Mouse (Mus musculus) CH12.LX (cell line): ENCODE results near the gene Cbfa2t2.

Experiments used
- CHD1 ChIP-seq: IDR thresholded peaks from 2 replicates; pipeline ENCODE4 v1.6.1; 2012; ENCODE audit warnings: low read depth, low read length, improper control_type of control experiment, inconsistent platforms
- CTCF ChIP-seq, 2 experiments: IDR thresholded peaks in 1 of 2; conservative IDR thresholded peaks in 1 of 2; 2 replicates each; pipeline ENCODE4 v1.5.1; 2011 to 2012; ENCODE audit warnings: low read depth in 2 of 2, low read length in 2 of 2, improper control_type of control experiment in 1 of 2, inconsistent platforms in 1 of 2, mild to moderate bottlenecking in 1 of 2, moderate library complexity in 1 of 2
- EP300 ChIP-seq: IDR thresholded peaks from 2 replicates; pipeline ENCODE4 v1.6.1; 2011; ENCODE audit warnings: low read length, improper control_type of control experiment
- JUND ChIP-seq: conservative IDR thresholded peaks from 2 replicates; pipeline ENCODE4 v1.6.1; 2011; ENCODE audit warnings: low read depth, low read length, improper control_type of control experiment
- MAZ ChIP-seq: IDR thresholded peaks from 2 replicates; pipeline ENCODE4 v1.6.1; 2012; ENCODE audit warnings: low read depth, mild to moderate bottlenecking, inconsistent platforms, low read length, improper control_type of control experiment, moderate library complexity
- MXI1 ChIP-seq: IDR thresholded peaks from 2 replicates; pipeline ENCODE4 v1.6.1; 2011; ENCODE audit warnings: mild to moderate bottlenecking, low read depth, low read length, improper control_type of control experiment
- NRF1 ChIP-seq: IDR thresholded peaks from 2 replicates; pipeline ENCODE4 v1.6.1; 2014; ENCODE audit warnings: low read depth, mild to moderate bottlenecking, inconsistent platforms, low read length, improper control_type of control experiment, moderate library complexity
- POLR2A ChIP-seq: IDR thresholded peaks from 2 replicates; pipeline ENCODE4 v1.6.1; 2011; ENCODE audit warnings: low read depth, mild to moderate bottlenecking, improper control_type of control experiment, low read length
- POLR2AphosphoS2 ChIP-seq: IDR thresholded peaks from 2 replicates; pipeline ENCODE4 v1.6.1; 2011; ENCODE audit warnings: low read depth, low read length, improper control_type of control experiment
- TCF12 ChIP-seq: IDR thresholded peaks from 2 replicates; pipeline ENCODE4 v1.6.1; 2014; ENCODE audit warnings: low read depth, mild to moderate bottlenecking, inconsistent platforms, low read length, improper control_type of control experiment
- ZNF384 ChIP-seq: IDR thresholded peaks from 2 replicates; pipeline ENCODE4 v1.6.1; 2012; ENCODE audit warnings: low read depth, low read length, improper control_type of control experiment, inconsistent platforms

DNA sequence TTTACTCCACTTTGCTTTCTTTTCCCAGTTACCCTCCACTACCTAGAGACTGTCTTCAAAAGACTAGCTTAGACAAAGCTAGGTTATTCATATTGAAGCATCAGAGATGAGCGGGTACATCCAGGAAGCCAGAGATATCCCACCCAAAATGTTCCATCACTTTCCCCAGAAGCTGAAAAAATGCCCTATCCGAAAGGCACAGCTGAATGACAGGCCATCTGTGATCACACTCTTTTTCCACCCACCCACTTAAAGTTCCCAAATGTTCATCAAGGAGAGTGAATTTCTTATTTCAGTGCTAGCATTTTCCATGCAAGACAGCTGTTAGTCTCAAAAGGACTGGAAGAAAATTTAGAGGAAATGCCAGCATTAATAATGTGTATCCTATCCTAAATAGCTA, 89.0 kb downstream of the Cbfa2t2 start:
- TF ChIP-seq POLR2A (no peak), NRF1 (no peak), MXI1 (no peak), ZNF384 (no peak), CTCF (conservative IDR thresholded peaks at IDR 0.05 in 1 of 2, IDR thresholded peaks at IDR 0.05 in 1 of 2; ENCODE audit: low read depth in 2 of 2, low read length in 2 of 2) (no peak), POLR2AphosphoS2 (no peak), TCF12 (no peak), CHD1 (no peak), JUND (no peak), MAZ (no peak), EP300 (no peak)
